Mouse (Mus musculus) left cerebral cortex, adult 8-10 months (tissue): Measurements from ENCODE around the gene Cntn2. TPM values are rescaled to one million over a fixed set of nuclear protein-coding genes. Genes with fewer than 3 reads are reported as not detected.

Experiments used
- DNase-seq, 2 experiments: peaks; one replicate each; pipeline ENCODE4 v3.0.0; 2022; ENCODE audit warnings: low spot score in 2 of 2
- total RNA-seq, 4 experiments: library from RNA; stranded (reverse); gene quantifications; 2 replicates each; pipeline ENCODE4 v1.2.4; 2022

Cntn2 gene
- total RNA-seq, 4 experiments from 2014 or later = 96.9 to 104 (median 101) TPM

GRCm38 (mm10) chr1:132559045-132559444 is 16.0 kb upstream of the Cntn2 start:
- no peak for DNase-seq

- no peak for DNase-seq
Measured at GRCm38 (mm10) chr1:132557901-132558631, 15.0 kb upstream of the Cntn2 start.

GRCm38 (mm10) chr1:132543789-132544188 is 733 bp upstream of the Cntn2 start:
- no peak for DNase-seq

- no peak for DNase-seq
Measured at GRCm38 (mm10) chr1:132541824-132542599, 1.0 kb downstream of the Cntn2 start.

GRCm38 (mm10) chr1:132541171-132541823 is 1.8 kb downstream of the Cntn2 start:
- DNase-seq = no peak

- DNase-seq = no peak
Measured at GRCm38 (mm10) chr1:132540701-132541100, 2.4 kb downstream of the Cntn2 start.

- peak in 1 of 2 experiments; percentile 74 for DNase-seq
Measured at GRCm38 (mm10) chr1:132537736-132538135, 5.3 kb downstream of the Cntn2 start.

GRCm38 (mm10) chr1:132536416-132536815 is 6.6 kb downstream of the Cntn2 start:
- no peak for DNase-seq

- no peak for DNase-seq
Measured at GRCm38 (mm10) chr1:132535541-132535940, 7.5 kb downstream of the Cntn2 start.

- no peak for DNase-seq
Measured at GRCm38 (mm10) chr1:132533840-132534239, 9.2 kb downstream of the Cntn2 start.

- no peak for DNase-seq
Measured at GRCm38 (mm10) chr1:132532521-132532920, 10.5 kb downstream of the Cntn2 start.

- DNase-seq = no peak
Measured at GRCm38 (mm10) chr1:132530631-132531191, 12.3 kb downstream of the Cntn2 start.

GRCm38 (mm10) chr1:132528647-132529334 is 14.3 kb downstream of the Cntn2 start:
- no peak for DNase-seq

GRCm38 (mm10) chr1:132528071-132528470 is 15.0 kb downstream of the Cntn2 start:
- no peak for DNase-seq

- no peak for DNase-seq
Measured at GRCm38 (mm10) chr1:132525832-132526231, 17.2 kb downstream of the Cntn2 start.

GRCm38 (mm10) chr1:132523920-132524319 is 19.1 kb downstream of the Cntn2 start:
- no peak for DNase-seq

GRCm38 (mm10) chr1:132523048-132523447 is 20.0 kb downstream of the Cntn2 start:
- no peak for DNase-seq

- no peak for DNase-seq
Measured at GRCm38 (mm10) chr1:132520764-132521163, 22.3 kb downstream of the Cntn2 start.

GRCm38 (mm10) chr1:132519734-132520133 is 23.3 kb downstream of the Cntn2 start:
- no peak for DNase-seq

- no peak for DNase-seq
Measured at GRCm38 (mm10) chr1:132518621-132519020, 24.4 kb downstream of the Cntn2 start.

GRCm38 (mm10) chr1:132516776-132517175 is 26.3 kb downstream of the Cntn2 start:
- DNase-seq = no peak
